Mouse (Mus musculus) stomach, postnatal 0 days (tissue): Measurements from ENCODE around the gene Fam180a. TPM values are rescaled to one million over a fixed set of nuclear protein-coding genes. Genes with fewer than 3 reads are reported as not detected.
"Not testable (repeated sequence)": the region's sequence is repeated elsewhere in the genome, so short reads cannot be mapped to it uniquely, and the experiment has no call there.

Experiments used
- ATAC-seq: fragments of 200-750 bp; cut with Nextera tagmentation; 2 replicates; pipeline ENCODE4 v1.8.0; 2017; ENCODE audit not compliant: low FRiP score, low TSS enrichment
- DNase-seq: peaks from one replicate; pipeline ENCODE4 v3.0.0-alpha.2; 2016; ENCODE audit warnings: low spot score
- H3K27ac ChIP-seq: fragments of 300-500 bp; sonication (generic); replicated peaks from 2 replicates; pipeline ENCODE4 v1.5.1; 2014; ENCODE audit warnings: mild to moderate bottlenecking, control low read depth
- H3K27me3 ChIP-seq: fragments of 300-500 bp; sonication (generic); 2 replicates; pipeline ENCODE4 v1.6.1; 2014; ENCODE audit warnings: low read length; ENCODE audit not compliant: control insufficient read depth, insufficient read depth
- H3K36me3 ChIP-seq: fragments of 300-500 bp; sonication (generic); 2 replicates; pipeline ENCODE4 v1.6.1; 2014; ENCODE audit warnings: low read length, mixed read lengths; ENCODE audit not compliant: control insufficient read depth, insufficient read depth
- H3K4me1 ChIP-seq: fragments of 300-500 bp; sonication (generic); replicated peaks from 2 replicates; pipeline ENCODE4 v1.6.1; 2014; ENCODE audit warnings: antibody characterized with exemption; ENCODE audit not compliant: control insufficient read depth, insufficient read depth
- H3K4me2 ChIP-seq: fragments of 300-500 bp; sonication (generic); replicated peaks from 2 replicates; pipeline ENCODE4 v1.6.1; 2014; ENCODE audit warnings: low read depth, mild to moderate bottlenecking, control low read depth, moderate library complexity
- H3K4me3 ChIP-seq: fragments of 300-500 bp; sonication (generic); 2 replicates; pipeline ENCODE4 v1.5.1; 2014; ENCODE audit warnings: low read depth, low read length, control low read depth
- H3K9ac ChIP-seq: fragments of 300-500 bp; sonication (generic); 2 replicates; pipeline ENCODE4 v1.6.1; 2014; ENCODE audit warnings: mild to moderate bottlenecking, low read length, control low read depth, mixed read lengths
- H3K9me3 ChIP-seq: fragments of 300-500 bp; sonication (generic); 2 replicates; pipeline ENCODE4 v1.6.1; 2016; ENCODE audit warnings: low read length; ENCODE audit not compliant: control insufficient read depth
- CTCF ChIP-seq: IDR thresholded peaks from 2 replicates; pipeline ENCODE4 v1.5.1; 2016; ENCODE audit warnings: antibody characterized with exemption, low read depth, mild to moderate bottlenecking, moderate library complexity
- EP300 ChIP-seq: optimal IDR thresholded peaks from 2 replicates; pipeline ENCODE3; 2016; ENCODE audit warnings: antibody characterized with exemption
- WGBS: fragments of 180-500 bp; shearing (Covaris S2); extraction: QIAGEN DNeasy Blood & Tissue Kit; methylation state at CpG from one replicate; pipeline ENCODE4 v1.1.7; 2014; 5-methylcytosine and 5-hydroxymethylcytosine counted together
- polyA plus RNA-seq: library from polyadenylated mRNA; unstranded; fragments of >200 nt; fragmentation: Nextera tagmentation; extraction: Ambion mirVana; gene quantifications from 2 replicates; pipeline ENCODE4 v1.2.1, GENCODE M21; 2015

Gene Fam180a
- polyA plus RNA-seq, result 0.97 and 1.6 TPM in 2 replicates

DNA sequence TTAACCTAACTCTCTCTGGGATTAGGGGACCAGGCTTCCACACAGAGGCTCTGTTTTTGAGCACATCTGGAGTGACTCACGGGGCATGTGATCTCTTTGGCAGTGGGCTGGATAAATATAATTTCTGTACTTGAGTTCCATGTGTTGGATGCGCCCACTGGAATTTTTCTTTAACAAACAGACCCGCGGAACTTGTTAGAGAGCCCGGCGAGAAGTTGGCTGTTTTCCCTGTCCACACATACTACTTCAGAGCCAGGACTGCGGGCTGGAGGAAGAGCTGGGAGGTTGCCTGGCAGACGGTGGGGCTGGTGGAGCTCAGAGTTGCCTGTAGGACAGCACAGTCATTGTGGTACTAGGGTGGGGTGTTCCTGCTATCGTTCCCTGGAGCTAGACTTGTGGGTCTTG lies at the start of gene Fam180a:
Gene Fam180a, minus strand, starts transcription at position 31 of the 405 bp plus-strand sequence.
- ATAC-seq, result peak; percentile 66; the same call in 1 of the 2 replicates
- Histone ChIP-seq H3K9ac (no peak within 1 kb of the TSS), H3K27me3 (no peaks in the 10 kb centered on the region), H3K27ac (no peak within 1 kb of the TSS; the same call in 1 of the 2 replicates), H3K9me3 (no peaks in the 10 kb centered on the region), H3K4me3 (no peak within 1 kb of the TSS), H3K36me3 (no peaks in the 10 kb centered on the region), H3K4me1 (no peaks in the 10 kb centered on the region), H3K4me2 (0 out of 2 replicates have a peak within 1 kb of the TSS, but pooled peaks have one; percentile 5)
- no peak for TF ChIP-seq CTCF
- TF ChIP-seq EP300, result no peak
- 27% methylated on average over 9 of the region's 9 CpGs for WGBS
- DNase-seq, result peak; percentile 35

DNA sequence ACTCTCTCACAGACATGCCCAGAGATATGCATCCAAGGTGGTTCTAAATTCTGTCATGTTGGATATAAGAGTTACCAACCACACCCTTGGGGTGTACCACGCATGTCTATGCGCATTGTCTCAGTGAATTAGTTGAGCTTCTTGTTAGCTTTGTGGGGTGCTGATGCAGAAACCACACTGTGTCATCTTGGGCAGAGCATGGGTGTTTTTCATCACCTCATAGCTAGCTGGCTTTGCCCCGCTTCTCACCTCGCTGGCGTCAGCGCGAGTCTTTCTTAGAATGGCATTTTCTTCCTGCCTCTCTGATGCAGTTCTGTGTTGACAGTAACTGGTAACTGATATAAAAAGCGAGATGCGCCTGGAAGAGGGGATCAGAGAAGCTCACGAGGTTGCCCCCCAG lies 48.1 kb upstream of the Fam180a start:
- H3K4me2 ChIP-seq, result no peak overlapping the region
- no peak overlapping the region for H3K4me3 ChIP-seq
- H3K27ac ChIP-seq, result no peak overlapping the region
- no peaks in the 10 kb centered on the region for H3K9me3 ChIP-seq
- DNase-seq (no peak), ATAC-seq (no peak)
- no peaks in the 10 kb centered on the region for H3K27me3 ChIP-seq
- TF ChIP-seq EP300, result no peak
- no peak for TF ChIP-seq CTCF
- H3K36me3 ChIP-seq, result no peaks in the 10 kb centered on the region
- H3K4me1 ChIP-seq, result no peaks in the 10 kb centered on the region
- 84% methylated on average over 10 of the region's 10 CpGs for WGBS
- no peak overlapping the region for H3K9ac ChIP-seq

DNA sequence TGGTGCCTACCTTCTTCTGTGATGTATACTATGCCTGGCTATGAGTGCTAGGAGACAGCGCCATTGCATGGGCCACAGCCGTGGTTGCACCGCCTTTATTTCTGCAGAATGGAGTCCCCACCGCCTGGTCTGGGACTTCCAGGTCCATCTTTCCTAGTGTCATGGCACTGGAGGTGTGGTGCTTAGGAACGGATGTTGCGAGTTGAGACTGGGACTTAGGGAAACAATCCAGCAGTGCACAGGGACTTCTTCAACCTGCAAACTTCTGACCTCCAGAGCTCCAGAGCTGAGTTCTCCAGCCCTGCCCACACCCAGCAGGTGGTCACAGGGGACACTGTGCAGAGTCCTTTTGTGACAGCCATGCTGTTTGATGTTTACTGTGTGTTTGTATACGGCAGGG lies 44.4 kb upstream of the Fam180a start:
- Histone ChIP-seq H3K9ac (no peak overlapping the region), H3K4me3 (no peak overlapping the region), H3K4me1 (no peaks in the 10 kb centered on the region), H3K4me2 (no peak overlapping the region), H3K36me3 (no peaks in the 10 kb centered on the region), H3K9me3 (no peaks in the 10 kb centered on the region), H3K27me3 (no peaks in the 10 kb centered on the region), H3K27ac (no peak overlapping the region)
- TF ChIP-seq CTCF (no peak), EP300 (no peak)
- ATAC-seq (no peak), DNase-seq (no peak)
- 94% methylated on average over 7 of the region's 7 CpGs for WGBS

DNA sequence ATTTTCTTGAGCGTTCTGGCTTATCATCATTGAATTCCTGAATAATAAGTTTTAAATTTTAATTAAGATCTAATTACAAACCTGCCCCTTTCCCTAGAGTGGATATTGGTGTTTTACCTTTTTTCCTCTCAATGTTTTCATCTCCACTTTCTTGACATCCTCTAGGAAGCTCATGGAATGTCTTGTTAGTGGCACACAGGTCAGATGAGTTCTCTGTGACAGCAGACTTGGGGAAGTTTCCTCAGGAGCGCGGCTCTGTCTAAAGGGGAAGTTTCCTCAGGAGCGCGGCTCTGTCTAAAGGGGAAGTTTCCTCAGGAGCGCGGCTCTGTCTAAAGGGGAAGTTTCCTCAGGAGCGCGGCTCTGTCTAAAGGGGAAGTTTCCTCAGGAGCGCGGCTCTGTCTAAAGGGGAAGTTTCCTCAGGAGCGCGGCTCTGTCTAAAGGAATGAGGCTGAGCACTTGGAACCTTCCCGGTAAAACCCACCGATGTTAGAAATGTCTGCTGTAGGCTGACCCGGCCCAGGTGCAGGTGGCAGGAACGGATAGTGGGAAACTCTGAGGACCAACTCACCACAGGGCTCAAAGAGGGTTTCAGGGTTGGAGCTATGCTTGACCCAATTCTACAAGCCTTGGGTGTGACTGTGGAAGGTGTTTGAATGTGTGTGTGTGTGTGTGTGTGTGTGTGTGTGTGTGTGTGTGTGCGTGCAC lies 43.8 kb upstream of the Fam180a start:
- not testable (repeated sequence) for H3K4me2 ChIP-seq, H3K4me3 ChIP-seq, H3K27me3 ChIP-seq, H3K36me3 ChIP-seq, H3K9me3 ChIP-seq, H3K27ac ChIP-seq, H3K9ac ChIP-seq, DNase-seq, H3K4me1 ChIP-seq, ATAC-seq
- 78% methylated on average over 14 of the region's 18 CpGs for WGBS

GRCm38 (mm10) chr6:35362596-35362995 lies 36.7 kb upstream of the Fam180a start:
- H3K4me3 ChIP-seq, result no peak overlapping the region
- no peaks in the 10 kb centered on the region for H3K4me1 ChIP-seq
- no peak for TF ChIP-seq EP300
- TF ChIP-seq CTCF, result no peak
- no peak overlapping the region for H3K9ac ChIP-seq
- no peak for DNase-seq
- H3K27ac ChIP-seq, result no peak overlapping the region
- H3K4me2 ChIP-seq, result no peak overlapping the region
- ATAC-seq, result no peak
- no peaks in the 10 kb centered on the region for H3K27me3 ChIP-seq
- no peaks in the 10 kb centered on the region for H3K9me3 ChIP-seq
- 42% methylated on average over 9 of the region's 9 CpGs for WGBS
- no peaks in the 10 kb centered on the region for H3K36me3 ChIP-seq

GRCm38 (mm10) chr6:35355320-35355719 lies 29.4 kb upstream of the Fam180a start:
- 87% methylated on average over 3 of the region's 3 CpGs for WGBS
- no peaks in the 10 kb centered on the region for H3K36me3 ChIP-seq
- DNase-seq (no peak), ATAC-seq (no peak)
- no peaks in the 10 kb centered on the region for H3K9me3 ChIP-seq
- H3K4me3 ChIP-seq, result no peak overlapping the region
- H3K4me1 ChIP-seq, result 0 out of 2 replicates have a peak, but pooled peaks cover 3% of the 10 kb centered on the region
- TF ChIP-seq CTCF, result no peak
- TF ChIP-seq EP300, result no peak
- H3K4me2 ChIP-seq, result no peak overlapping the region
- no peak overlapping the region for H3K27ac ChIP-seq
- no peak overlapping the region for H3K9ac ChIP-seq
- H3K27me3 ChIP-seq, result no peaks in the 10 kb centered on the region
